Mouse (Mus musculus) spleen, postnatal 14 days (tissue): ENCODE data around the gene Scgb1a1.
A peak's percentile ranks its signal among the peaks of the same experiment; 100 is the strongest.
"Not testable (repeated sequence)": the region's sequence is repeated elsewhere in the genome, so short reads cannot be mapped to it uniquely, and the experiment has no call there.

Experiments used
- DNase-seq, 2 experiments: peaks; one replicate each; pipeline ENCODE4 v3.0.0; 2021 to 2022; ENCODE audit warnings: low spot score in 2 of 2

Gene Scgb1a1

GRCm38 (mm10) chr19:9087821-9088220, at the start of gene Scgb1a1:
Gene Scgb1a1, minus strand, starts transcription at chr19:9087958.
- DNase-seq: no peak

DNA sequence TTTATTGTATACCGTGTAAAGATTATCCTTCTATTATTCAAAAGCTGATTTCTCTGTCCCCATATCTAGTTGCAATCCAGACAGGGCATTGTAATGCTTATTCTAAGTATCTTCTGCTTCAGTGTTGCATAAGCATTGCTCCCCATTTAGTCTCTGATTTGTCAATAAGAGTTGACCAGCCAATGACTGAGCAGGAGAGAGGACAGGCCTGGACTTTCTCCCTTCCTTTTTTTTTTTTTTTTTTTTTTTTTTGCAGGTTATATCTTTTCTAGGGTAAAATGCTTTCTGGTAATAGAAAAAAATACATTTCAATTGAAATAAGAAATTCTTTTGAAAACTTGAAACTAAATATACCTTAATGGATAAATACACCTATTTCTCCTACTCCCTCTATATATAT, 49.4 kb upstream of the Scgb1a1 start:
- no peak for DNase-seq

GRCm38 (mm10) chr19:9135512-9136331, 48.0 kb upstream of the Scgb1a1 start, which contains the start of gene Asrgl1:
Gene Asrgl1, minus strand, starts transcription at chr19:9135636.
- peak; percentile 77 to 85 for DNase-seq

- DNase-seq: peak in 1 of 2 experiments; percentile 19
Observed at GRCm38 (mm10) chr19:9134746-9135511, 47.2 kb upstream of the Scgb1a1 start.

DNA sequence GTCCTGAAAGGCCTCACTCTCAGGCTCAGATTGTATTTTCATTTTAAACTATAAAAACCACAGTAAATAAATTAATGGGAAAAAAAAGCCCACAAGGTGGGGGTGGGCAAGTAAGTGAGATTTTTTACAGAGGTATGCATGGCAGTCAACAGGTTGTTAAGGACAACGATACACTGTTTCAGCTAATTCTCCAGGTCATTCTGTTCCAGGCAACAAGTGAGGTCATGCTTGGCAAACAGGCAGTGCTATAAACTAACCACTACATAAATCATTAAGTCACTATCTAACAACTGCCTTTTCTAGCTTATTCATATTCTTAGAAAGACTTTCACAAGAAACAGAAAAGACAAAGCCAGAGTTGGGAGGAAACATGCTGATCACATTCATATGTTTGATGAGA, 42.2 kb upstream of the Scgb1a1 start:
- DNase-seq: no peak

DNA sequence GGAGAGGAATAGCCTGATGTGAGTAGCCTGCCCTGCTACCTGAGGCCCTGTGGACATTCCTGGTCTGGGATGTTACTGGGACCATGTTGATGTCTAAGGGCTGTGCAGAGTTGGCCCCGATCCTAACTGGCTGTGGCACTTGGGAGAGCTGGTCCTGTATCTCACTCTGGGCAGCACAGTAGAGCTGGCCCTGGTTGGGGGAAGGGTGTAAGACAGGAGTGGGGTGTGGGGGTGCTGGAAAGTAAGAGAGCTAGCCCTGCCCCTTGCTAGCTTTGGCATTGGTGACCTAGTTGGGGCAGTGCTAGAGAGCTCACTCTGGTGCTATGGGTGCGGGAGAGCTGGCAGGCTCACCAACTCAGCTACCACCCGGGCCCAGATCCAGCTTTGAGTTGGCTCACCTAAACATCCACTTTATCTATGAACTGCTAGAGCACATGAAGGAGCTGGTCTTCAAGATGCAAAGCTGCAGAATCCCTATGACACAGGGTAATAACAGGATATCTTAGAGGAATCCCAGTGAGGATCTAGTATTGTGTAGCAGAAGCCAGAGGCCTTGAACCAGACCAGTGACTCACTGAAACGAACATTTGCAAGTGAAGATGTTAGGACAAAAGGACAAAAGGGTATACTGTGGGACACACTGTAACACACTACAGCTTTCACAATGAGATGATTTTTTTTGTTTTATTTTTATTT, 40.9 kb upstream of the Scgb1a1 start:
- DNase-seq: no peak

DNA sequence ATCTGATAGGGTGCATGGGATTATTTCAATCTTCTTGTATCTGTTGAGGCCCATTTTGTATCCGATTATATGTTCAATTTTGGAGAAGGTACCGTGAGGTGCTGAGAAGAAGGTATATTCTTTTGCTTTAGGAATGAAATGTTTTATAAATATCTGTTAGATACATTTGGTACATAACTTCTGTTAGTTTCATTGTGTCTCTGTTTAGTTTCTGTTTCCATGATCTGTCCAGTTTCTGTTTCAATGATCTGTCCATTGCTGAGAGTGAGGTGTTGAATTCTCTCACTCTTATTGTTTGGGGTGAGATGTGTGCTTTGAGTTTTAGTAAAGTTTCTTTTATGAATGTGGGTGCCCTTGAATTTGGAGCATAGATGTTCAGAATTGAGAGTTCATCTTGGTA, 36.2 kb upstream of the Scgb1a1 start:
- not testable (repeated sequence) for DNase-seq

DNA sequence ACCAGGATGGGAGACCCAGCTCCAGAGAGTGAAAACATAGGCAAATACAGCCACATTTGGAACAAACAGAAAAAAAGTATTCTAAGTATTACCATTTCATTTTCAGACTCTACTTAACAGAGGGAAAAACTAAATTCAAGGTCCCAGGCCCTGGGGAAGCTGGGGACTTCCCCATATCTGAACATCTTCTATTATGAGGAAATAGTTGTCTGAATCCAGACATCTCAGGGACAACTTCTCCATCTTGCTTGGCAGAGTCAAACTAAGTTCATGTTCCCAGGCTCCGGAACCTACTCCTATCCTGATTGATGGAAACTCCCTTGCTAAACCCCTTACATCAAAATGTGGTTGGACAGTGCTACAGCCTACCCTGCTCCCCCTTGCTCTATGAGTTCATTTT, 34.6 kb upstream of the Scgb1a1 start:
- no peak for DNase-seq

DNA sequence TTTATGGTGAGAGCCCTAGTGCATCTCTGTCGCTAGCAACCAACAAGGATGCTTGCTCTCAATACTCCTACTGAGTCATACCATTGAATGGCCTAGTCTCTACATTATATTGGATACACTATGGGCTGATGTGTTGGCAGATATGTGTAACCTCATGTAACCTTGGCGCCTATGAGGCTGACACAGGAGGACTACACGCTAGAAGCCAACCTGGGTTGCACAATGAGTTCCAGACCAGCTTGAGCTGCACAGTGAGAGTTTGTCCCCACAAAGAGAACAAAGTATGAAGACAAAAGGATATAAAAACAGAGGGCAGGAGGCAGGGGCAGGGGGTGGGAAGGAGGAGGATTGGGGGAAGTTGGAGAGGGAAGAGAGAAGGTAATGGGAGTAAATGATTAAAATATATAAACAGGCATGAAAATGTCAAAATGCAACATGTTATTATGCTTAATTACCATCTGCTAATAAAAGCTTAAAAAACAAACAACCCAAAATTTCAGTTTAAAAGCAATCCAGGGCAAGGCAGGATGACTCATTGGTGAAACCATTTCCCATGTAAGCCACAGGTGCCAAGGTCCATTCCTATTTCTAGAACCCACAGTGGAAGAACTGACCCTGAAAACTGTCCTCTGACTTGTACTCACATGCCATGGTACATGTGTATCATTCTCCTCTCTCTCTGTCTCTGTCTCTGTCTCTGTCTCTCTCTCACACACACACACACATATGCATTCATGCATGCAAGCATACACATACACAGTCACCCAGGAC, 32.1 kb upstream of the Scgb1a1 start:
- no peak for DNase-seq

DNA sequence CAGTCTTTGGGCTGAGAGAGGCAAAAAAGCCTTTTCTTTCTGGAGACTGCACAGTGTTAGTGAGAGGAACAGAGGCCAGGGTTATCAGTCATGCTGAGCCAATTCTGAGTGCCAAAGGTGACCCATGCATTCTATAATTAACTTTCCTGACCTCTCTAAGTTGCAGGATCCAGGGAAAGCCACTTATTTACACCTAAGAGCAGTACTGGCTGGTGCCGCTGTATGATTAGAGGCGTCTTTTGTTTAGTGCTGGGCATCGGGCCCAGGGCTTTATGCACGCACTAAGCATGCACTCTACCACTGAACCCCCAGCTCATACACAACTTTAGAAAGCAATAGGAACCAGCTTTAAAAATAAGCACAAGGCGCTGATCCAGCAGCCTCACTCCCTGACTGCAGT, 29.5 kb upstream of the Scgb1a1 start:
- DNase-seq: no peak

GRCm38 (mm10) chr19:9116268-9116667, 28.5 kb upstream of the Scgb1a1 start:
- no peak for DNase-seq

DNA sequence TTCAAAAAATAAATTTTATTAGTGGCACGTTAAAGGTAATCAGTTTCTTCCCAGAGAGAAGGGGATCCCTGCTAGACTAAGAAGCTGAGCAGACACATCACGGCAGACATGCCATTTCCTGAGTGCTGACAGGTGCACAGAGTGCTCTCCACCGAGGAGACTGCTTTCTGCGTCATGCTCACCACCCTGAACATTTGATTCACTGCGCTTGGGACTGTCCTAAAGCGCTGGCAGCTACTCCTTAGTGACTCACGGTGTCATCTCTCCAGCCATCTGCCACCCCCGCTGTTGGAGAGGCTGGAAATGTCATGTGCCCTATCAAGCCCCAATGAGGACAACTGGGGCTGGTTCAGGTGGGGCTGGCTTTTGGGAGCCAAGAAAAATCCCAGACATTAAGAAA, 24.3 kb upstream of the Scgb1a1 start:
- DNase-seq: no peak

DNA sequence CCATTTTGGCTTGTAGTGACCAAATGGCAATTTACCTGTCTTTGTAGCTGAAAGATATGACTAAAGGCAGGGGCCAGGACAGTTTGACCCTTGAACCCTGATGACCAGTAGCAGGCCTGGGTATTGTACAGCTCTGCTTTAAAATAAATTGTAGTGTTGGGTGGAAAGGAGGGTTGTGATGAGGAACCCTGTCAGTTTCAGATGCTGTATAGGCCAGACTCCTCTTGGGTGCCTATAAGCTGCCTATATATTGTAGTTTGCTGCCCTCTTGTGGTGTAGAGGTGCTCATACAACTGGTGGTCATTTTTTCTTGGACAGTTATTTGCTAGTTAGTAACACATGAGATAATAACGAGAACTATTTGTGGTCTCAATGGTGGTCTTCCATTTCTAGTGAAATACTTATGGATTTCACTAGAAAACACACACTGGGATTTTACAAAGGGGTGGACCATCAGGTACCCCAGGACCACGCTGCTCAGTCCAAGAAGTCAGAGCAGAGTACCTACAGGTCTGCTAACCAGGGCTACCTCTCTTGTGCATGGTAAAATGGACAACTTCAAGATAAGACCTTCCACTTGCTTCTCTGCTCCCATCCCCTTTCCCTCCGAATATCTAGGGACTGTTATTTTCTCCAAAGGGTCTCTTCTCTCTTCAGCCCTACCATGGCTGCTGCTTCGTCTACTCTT, 22.6 kb upstream of the Scgb1a1 start:
- DNase-seq: peak in 1 of 2 experiments; percentile 21

DNA sequence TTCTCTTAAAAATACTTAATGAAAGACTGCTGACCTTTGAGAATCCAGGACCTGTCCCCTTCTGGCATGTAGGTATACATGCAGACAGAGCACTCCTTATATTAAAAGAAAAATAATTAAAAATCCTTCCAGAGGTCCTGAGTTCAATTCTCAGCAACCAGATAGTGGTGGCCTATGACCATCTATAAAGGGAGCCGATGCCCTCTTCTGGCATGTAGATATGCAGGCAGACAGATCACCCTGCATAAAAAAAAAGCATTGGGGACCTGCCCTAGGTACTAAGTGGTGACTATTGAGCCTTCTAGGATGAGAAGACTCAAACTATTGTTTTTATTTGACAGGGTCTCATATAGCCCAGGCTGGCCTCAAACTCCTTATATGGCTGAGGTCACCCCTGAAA, 20.8 kb upstream of the Scgb1a1 start:
- DNase-seq: no peak

- no peak for DNase-seq
Observed at GRCm38 (mm10) chr19:9107379-9107755, 19.6 kb upstream of the Scgb1a1 start.

- DNase-seq: no peak
Observed at GRCm38 (mm10) chr19:9106751-9107378, 19.1 kb upstream of the Scgb1a1 start.

DNA sequence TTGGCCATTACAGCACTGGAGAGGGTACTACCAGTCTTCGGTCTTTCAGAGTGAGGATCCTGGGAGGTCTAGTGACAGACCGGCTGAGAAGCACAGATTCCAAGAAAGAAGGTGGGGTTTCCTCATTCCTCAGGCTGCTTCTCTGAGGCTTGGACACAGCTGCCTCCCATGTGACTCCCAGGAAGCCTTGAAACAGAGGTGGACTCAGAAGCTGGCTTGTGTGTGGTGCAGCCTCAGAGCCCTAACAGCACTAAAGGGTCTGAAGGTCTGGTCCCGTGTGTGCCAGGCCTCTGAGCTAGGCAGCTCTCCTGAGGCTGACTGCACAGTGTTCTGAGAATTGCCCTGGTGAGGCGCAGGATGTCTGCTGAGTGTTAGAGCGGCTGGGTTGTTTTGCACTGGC, 18.3 kb upstream of the Scgb1a1 start:
- no peak for DNase-seq

DNA sequence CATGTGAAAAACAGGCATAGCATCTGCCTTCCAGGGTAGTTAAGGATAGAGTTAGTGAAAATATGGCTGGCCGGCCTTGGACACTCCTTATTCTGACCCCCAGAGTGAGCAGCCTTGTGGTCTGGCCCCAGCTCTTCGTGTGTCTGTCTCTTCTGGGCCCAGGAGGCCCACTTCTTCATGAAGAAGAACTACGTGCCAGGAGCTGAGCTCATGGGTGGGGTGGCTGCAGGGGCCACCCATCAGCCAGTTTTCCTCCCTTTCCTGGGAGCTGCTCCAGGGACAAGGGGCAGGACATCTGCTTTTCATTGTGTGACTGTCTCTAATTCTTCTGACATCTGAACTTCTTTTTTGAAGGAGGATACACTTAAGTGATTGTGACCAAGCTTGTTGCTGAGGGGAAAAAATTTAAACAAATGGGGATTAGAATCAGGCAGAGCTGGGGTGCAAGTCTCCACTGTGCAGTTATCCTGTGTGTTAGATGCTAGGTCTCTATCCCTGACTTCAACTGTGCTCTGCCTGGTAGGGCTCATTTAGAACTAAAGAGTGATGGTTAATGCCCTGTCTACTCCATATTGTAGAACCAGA, 17.4 kb upstream of the Scgb1a1 start:
- no peak for DNase-seq

DNA sequence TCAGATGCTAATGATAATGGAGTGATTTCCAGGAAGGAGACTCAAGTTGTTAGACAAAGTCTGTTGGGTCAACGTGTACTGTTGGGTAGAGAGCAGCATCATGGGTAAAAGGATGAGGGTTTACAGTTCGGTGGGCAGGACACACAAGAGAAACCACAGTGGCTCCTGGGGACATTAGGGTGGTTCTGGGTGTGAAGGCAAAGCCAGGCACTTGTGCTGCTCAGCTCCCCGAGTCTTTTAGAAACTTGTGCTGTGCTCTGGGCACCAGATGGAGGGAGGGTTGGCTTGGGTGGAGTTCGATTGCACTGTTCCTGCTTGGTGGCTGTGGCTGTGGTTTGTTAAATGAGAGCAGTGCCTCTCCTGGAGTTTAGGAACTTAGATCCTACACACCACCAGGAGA, 16.2 kb upstream of the Scgb1a1 start:
- DNase-seq: peak in 1 of 2 experiments; percentile 13

DNA sequence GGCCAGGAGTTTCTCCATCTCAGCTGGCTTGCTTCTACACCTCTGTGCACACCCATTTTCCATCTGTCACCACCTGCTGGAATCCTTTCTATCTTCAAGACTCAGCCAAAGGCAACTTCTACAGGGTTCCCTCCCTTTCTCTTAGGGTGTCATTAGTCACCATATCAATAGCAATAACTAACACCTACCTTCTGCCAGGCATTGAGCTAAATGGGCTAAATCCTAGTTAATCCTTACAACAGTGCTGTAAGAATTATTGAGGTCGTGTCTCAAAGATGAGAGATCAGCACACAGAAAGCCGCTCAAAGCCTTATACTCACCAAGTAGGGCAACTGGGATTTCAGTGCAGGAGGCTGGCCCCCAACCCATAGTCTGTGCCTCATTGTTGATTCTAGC, 13.3 kb upstream of the Scgb1a1 start:
- DNase-seq: no peak
